Mouse (Mus musculus): Measurements from ENCODE around the gene Thegl. TPM values are rescaled to one million over a fixed set of nuclear protein-coding genes. Genes with fewer than 3 reads are reported as not detected.

Gene Thegl
- polyA plus RNA-seq, 1 experiment from 2014 or later: 0.22 TPM

DNA sequence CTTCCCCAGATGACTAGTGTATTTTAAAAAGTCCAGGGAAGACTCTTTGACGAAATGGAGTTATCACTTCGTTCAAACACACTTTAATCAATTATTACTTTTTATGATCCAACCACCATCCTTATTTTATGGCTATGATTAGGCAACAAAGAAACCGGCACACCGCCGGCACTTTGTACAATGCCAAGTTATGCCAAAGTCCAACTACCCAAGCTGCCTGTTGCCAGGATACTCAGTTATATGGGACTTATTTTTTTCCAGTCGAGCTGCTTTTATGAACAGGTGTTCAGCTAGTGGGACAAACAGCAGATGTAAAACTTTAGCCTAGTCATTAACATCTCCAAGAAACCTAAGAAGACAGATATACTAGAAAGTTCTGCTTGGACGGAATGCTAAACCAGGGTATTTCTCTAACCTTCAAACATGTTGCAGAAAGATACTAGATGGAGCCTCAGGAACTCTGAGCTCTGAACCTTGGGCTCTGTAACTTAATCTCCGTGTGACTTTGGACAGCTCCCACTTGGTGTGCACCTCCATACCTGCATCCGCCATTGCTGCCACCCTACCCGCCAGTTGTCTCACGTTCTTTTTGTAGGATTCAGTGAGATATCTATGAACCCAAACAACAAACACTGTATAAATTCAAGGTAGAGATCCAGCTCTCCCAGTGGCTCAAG, 91.5 kb downstream of the Thegl start:
- WGBS (ENCODE audit: insufficient replicate concordance): 69% methylated on average over 11 of the region's 11 CpGs
- ATAC-seq (ENCODE audit: low read depth): no peak
- H3K27ac ChIP-seq (ENCODE audit: low read length): no peak overlapping the region
- no peak overlapping the region for H3K4me3 ChIP-seq (ENCODE audit: low read depth, low read length)
- no peaks in the 10 kb centered on the region for H3K4me1 ChIP-seq (ENCODE audit: control insufficient read depth, low read depth, low read length)
- no peaks in the 10 kb centered on the region for H3K36me3 ChIP-seq (ENCODE audit: control insufficient read depth, insufficient read depth)
- no peak overlapping the region for H3K9ac ChIP-seq (ENCODE audit: low read depth, low read length)
- no peaks in the 10 kb centered on the region for H3K27me3 ChIP-seq (ENCODE audit: control insufficient read depth, insufficient read depth, low read depth, low read length)
- H3K4me2 ChIP-seq (ENCODE audit: low read depth, low read length): no peak overlapping the region
- no peaks in the 10 kb centered on the region for H3K9me3 ChIP-seq (replicated peaks; ENCODE audit: control insufficient read depth, low read length)

GRCm38 (mm10) chr5:77108806-77109205, 93.0 kb downstream of the Thegl start:
- H3K4me1 ChIP-seq (ENCODE audit: control insufficient read depth, low read depth, low read length): no peaks in the 10 kb centered on the region
- no peak overlapping the region for H3K27ac ChIP-seq (ENCODE audit: low read length)
- H3K4me3 ChIP-seq (ENCODE audit: low read depth, low read length): no peak overlapping the region
- H3K27me3 ChIP-seq (ENCODE audit: control insufficient read depth, insufficient read depth, low read depth, low read length): no peaks in the 10 kb centered on the region
- ATAC-seq (ENCODE audit: low read depth): no peak
- WGBS (ENCODE audit: insufficient replicate concordance): 72% methylated on average over 6 of the region's 6 CpGs
- no peak overlapping the region for H3K4me2 ChIP-seq (ENCODE audit: low read depth, low read length)
- no peaks in the 10 kb centered on the region for H3K9me3 ChIP-seq (replicated peaks; ENCODE audit: control insufficient read depth, low read length)
- no peak overlapping the region for H3K9ac ChIP-seq (ENCODE audit: low read depth, low read length)
- H3K36me3 ChIP-seq (ENCODE audit: control insufficient read depth, insufficient read depth): no peaks in the 10 kb centered on the region

DNA sequence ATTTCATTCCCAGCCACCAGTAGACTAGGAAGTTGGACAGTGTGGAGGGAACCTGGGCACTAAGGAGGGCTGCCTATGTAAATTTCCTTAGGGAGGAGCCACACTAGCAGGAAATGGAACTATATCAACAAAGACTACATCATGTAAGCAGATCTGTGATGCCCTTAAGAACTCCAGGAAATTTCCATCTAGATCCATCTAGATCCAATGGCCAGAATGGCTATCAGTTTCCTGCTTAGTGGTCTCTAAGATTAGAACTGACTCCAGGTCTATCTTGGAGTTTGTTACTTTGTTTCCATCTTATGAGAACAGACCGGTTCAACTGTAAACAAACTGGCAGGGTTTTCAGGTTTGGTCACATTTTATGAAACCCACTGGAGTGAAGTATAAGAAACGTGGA, 94.0 kb downstream of the Thegl start:
- H3K4me2 ChIP-seq (ENCODE audit: low read depth, low read length): no peak overlapping the region
- no peak overlapping the region for H3K9ac ChIP-seq (ENCODE audit: low read depth, low read length)
- H3K36me3 ChIP-seq (ENCODE audit: control insufficient read depth, insufficient read depth): no peaks in the 10 kb centered on the region
- no peak overlapping the region for H3K27ac ChIP-seq (ENCODE audit: low read length)
- no peak for ATAC-seq (ENCODE audit: low read depth)
- H3K27me3 ChIP-seq (ENCODE audit: control insufficient read depth, insufficient read depth, low read depth, low read length): no peaks in the 10 kb centered on the region
- no peak overlapping the region for H3K4me3 ChIP-seq (ENCODE audit: low read depth, low read length)
- 43% methylated on average over 2 of the region's 2 CpGs for WGBS (ENCODE audit: insufficient replicate concordance)
- H3K4me1 ChIP-seq (ENCODE audit: control insufficient read depth, low read depth, low read length): no peaks in the 10 kb centered on the region
- H3K9me3 ChIP-seq (replicated peaks; ENCODE audit: control insufficient read depth, low read length): no peaks in the 10 kb centered on the region

Other genes starting within 250 kb of the Thegl start
- gene Aasdh, start 110.5 kb upstream of the Thegl start, polyA plus RNA-seq (2015; fragmentation: Nextera tagmentation; extraction: Ambion mirVana): 5.8 and 6.1 TPM in 2 replicates
- 139 and 155 TPM in 2 replicates for gene Paics, start 64.7 kb upstream of the Thegl start, polyA plus RNA-seq (2015; fragmentation: Nextera tagmentation; extraction: Ambion mirVana)
- gene Ppat, start 64.4 kb upstream of the Thegl start, polyA plus RNA-seq (2015; fragmentation: Nextera tagmentation; extraction: Ambion mirVana): 18.0 and 20.1 TPM in 2 replicates
- gene Srp72, start 41.3 kb upstream of the Thegl start, polyA plus RNA-seq (2015; fragmentation: Nextera tagmentation; extraction: Ambion mirVana): 43.9 and 44.3 TPM in 2 replicates
- 0.18 and 0.19 TPM in 2 replicates for gene Arl9, start 12.0 kb upstream of the Thegl start, polyA plus RNA-seq (2015; fragmentation: Nextera tagmentation; extraction: Ambion mirVana)
- 0.13 and 0.25 TPM in 2 replicates for gene Hopx, start 99.1 kb downstream of the Thegl start, polyA plus RNA-seq (2015; fragmentation: Nextera tagmentation; extraction: Ambion mirVana)
- not detected in 2 replicates for gene Spink2, start 195.4 kb downstream of the Thegl start, polyA plus RNA-seq (2015; fragmentation: Nextera tagmentation; extraction: Ambion mirVana)
- gene Rest, start 249.5 kb downstream of the Thegl start, polyA plus RNA-seq (2015; fragmentation: Nextera tagmentation; extraction: Ambion mirVana): 5.9 and 6.1 TPM in 2 replicates

All from liver, embryonic 16.5 days (tissue).